Mouse (Mus musculus) kidney, embryonic 16.5 days (tissue): ENCODE measurements around the gene Sh3bp4. TPM values are rescaled to one million over a fixed set of nuclear protein-coding genes. Genes with fewer than 3 reads are reported as not detected.

Source experiments
- ATAC-seq: fragments of 200-750 bp; cut with Nextera tagmentation; 2 replicates; pipeline ENCODE4 v1.8.0; 2017; ENCODE audit warnings: moderate TSS enrichment; ENCODE audit not compliant: low FRiP score, low TSS enrichment
- H3K27ac ChIP-seq: fragments of 300-500 bp; sonication (generic); 2 replicates; pipeline ENCODE4 v1.5.1; 2014; ENCODE audit warnings: low read length
- H3K27me3 ChIP-seq: fragments of 300-500 bp; sonication (generic); 2 replicates; pipeline ENCODE4 v1.6.1; 2014; ENCODE audit warnings: low read length, control low read depth, mixed read lengths; ENCODE audit not compliant: insufficient read depth
- H3K36me3 ChIP-seq: fragments of 300-500 bp; sonication (generic); 2 replicates; pipeline ENCODE4 v1.6.1; 2014; ENCODE audit warnings: low read length, control low read depth, mixed read lengths; ENCODE audit not compliant: insufficient read depth
- H3K4me1 ChIP-seq: fragments of 300-500 bp; sonication (generic); 2 replicates; pipeline ENCODE4 v1.6.1; 2014; ENCODE audit warnings: low read length, control low read depth, mixed read lengths; ENCODE audit not compliant: insufficient read depth
- H3K4me2 ChIP-seq: fragments of 300-500 bp; sonication (generic); replicated peaks from 2 replicates; pipeline ENCODE4 v1.6.1; 2014; ENCODE audit warnings: low read depth, low read length
- H3K4me3 ChIP-seq: fragments of 300-500 bp; sonication (generic); 2 replicates; pipeline ENCODE4 v1.5.1; 2014; ENCODE audit warnings: mild to moderate bottlenecking, low read length
- H3K9ac ChIP-seq: fragments of 300-500 bp; sonication (generic); replicated peaks from 2 replicates; pipeline ENCODE4 v1.6.1; 2014; ENCODE audit warnings: low read length
- H3K9me3 ChIP-seq: fragments of 300-500 bp; sonication (generic); 2 replicates; pipeline ENCODE4 v1.6.1; 2016; ENCODE audit warnings: low read length, control low read depth
- WGBS: fragments of 180-500 bp; shearing (Covaris S2); extraction: QIAGEN DNeasy Blood & Tissue Kit; methylation state at CpG from one replicate; pipeline ENCODE4 v1.1.7; 2014; 5-methylcytosine and 5-hydroxymethylcytosine counted together
- polyA plus RNA-seq: library from polyadenylated mRNA; unstranded; fragments of >200 nt; fragmentation: Nextera tagmentation; extraction: Ambion mirVana; gene quantifications from 2 replicates; pipeline ENCODE4 v1.2.1, GENCODE M21; 2015

Gene Sh3bp4
- polyA plus RNA-seq, 1 experiment from 2014 or later: 29.1 TPM

- Histone ChIP-seq H3K36me3 (no peaks in the 10 kb centered on the region), H3K9ac (no peak overlapping the region; the same call in 1 of the 2 replicates), H3K27me3 (no peaks in the 10 kb centered on the region), H3K9me3 (0 out of 2 replicates have a peak, but pooled peaks cover 2% of the 10 kb centered on the region), H3K27ac (no peak overlapping the region), H3K4me3 (no peak overlapping the region), H3K4me1 (peaks cover 35% of the 10 kb centered on the region), H3K4me2 (no peak overlapping the region)
- WGBS: 68% methylated on average over 5 of the region's 5 CpGs
- ATAC-seq: no peak
These were observed 1.4 kb upstream of the Sh3bp4 start for GRCm38 (mm10) chr1:89068812-89069211.

- Histone ChIP-seq H3K4me1 (peaks cover 43% of the 10 kb centered on the region), H3K27ac (peak overlapping the region; percentile 96), H3K9me3 (0 out of 2 replicates have a peak, but pooled peaks cover 5% of the 10 kb centered on the region), H3K27me3 (no peaks in the 10 kb centered on the region), H3K4me3 (peak overlapping the region; percentile 95), H3K36me3 (no peaks in the 10 kb centered on the region), H3K4me2 (peak overlapping the region; percentile 64), H3K9ac (peak overlapping the region; percentile 72)
- ATAC-seq: peak; percentile 46
- WGBS: 0% methylated on average over 25 of the region's 25 CpGs
These were observed 624 bp upstream of the Sh3bp4 start for GRCm38 (mm10) chr1:89069479-89070102.

GRCm38 (mm10) chr1:89070871-89071361 lies 701 bp downstream of the Sh3bp4 start:
- H3K4me3 ChIP-seq: peak overlapping the region; percentile 95
- WGBS: under 1% methylated on average over 28 of the region's 28 CpGs
- peak overlapping the region; percentile 71 for H3K4me2 ChIP-seq
- no peaks in the 10 kb centered on the region for H3K27me3 ChIP-seq
- no peaks in the 10 kb centered on the region for H3K36me3 ChIP-seq
- H3K9me3 ChIP-seq: 0 out of 2 replicates have a peak, but pooled peaks cover 5% of the 10 kb centered on the region
- ATAC-seq: peak; percentile 20
- H3K4me1 ChIP-seq: peaks cover 47% of the 10 kb centered on the region
- peak overlapping the region; percentile 87 for H3K27ac ChIP-seq
- H3K9ac ChIP-seq: peak overlapping the region; percentile 96

- Histone ChIP-seq H3K9ac (peak overlapping the region; percentile 96), H3K36me3 (no peaks in the 10 kb centered on the region), H3K4me2 (peak overlapping the region; percentile 71), H3K27ac (peak overlapping the region; percentile 87), H3K4me3 (peak overlapping the region; percentile 95), H3K9me3 (0 out of 2 replicates have a peak, but pooled peaks cover 5% of the 10 kb centered on the region), H3K4me1 (peaks cover 47% of the 10 kb centered on the region), H3K27me3 (no peaks in the 10 kb centered on the region)
- no peak for ATAC-seq
- 4% methylated on average over 15 of the region's 15 CpGs for WGBS
These were observed 1.3 kb downstream of the Sh3bp4 start for GRCm38 (mm10) chr1:89071371-89072142.

GRCm38 (mm10) chr1:89072143-89072990 lies 2.2 kb downstream of the Sh3bp4 start:
- Histone ChIP-seq H3K4me2 (peak overlapping the region; percentile 71), H3K4me3 (peak overlapping the region; percentile 95), H3K27ac (peak overlapping the region; percentile 87), H3K27me3 (no peaks in the 10 kb centered on the region), H3K9ac (peak overlapping the region; percentile 96), H3K36me3 (no peaks in the 10 kb centered on the region), H3K9me3 (0 out of 2 replicates have a peak, but pooled peaks cover 5% of the 10 kb centered on the region), H3K4me1 (peaks cover 47% of the 10 kb centered on the region)
- no peak for ATAC-seq
- 15% methylated on average over 14 of the region's 14 CpGs for WGBS

- ATAC-seq: no peak
- Histone ChIP-seq H3K36me3 (no peaks in the 10 kb centered on the region), H3K4me1 (peaks cover 49% of the 10 kb centered on the region), H3K9me3 (0 out of 2 replicates have a peak, but pooled peaks cover 5% of the 10 kb centered on the region), H3K9ac (no peak overlapping the region), H3K4me2 (0 out of 2 replicates have a peak overlapping the region, but pooled peaks have one; percentile 71), H3K4me3 (no peak overlapping the region), H3K27ac (no peak overlapping the region), H3K27me3 (no peaks in the 10 kb centered on the region)
- 88% methylated on average over 5 of the region's 5 CpGs for WGBS
These were observed 3.2 kb downstream of the Sh3bp4 start for GRCm38 (mm10) chr1:89073291-89073846.

GRCm38 (mm10) chr1:89074678-89075077 lies 4.5 kb downstream of the Sh3bp4 start:
- no peak overlapping the region for H3K4me3 ChIP-seq
- H3K4me2 ChIP-seq: no peak overlapping the region
- H3K27me3 ChIP-seq: no peaks in the 10 kb centered on the region
- H3K27ac ChIP-seq: no peak overlapping the region
- ATAC-seq: no peak
- no peaks in the 10 kb centered on the region for H3K36me3 ChIP-seq
- 0 out of 2 replicates have a peak, but pooled peaks cover 5% of the 10 kb centered on the region for H3K9me3 ChIP-seq
- WGBS: 67% methylated on average over 6 of the region's 6 CpGs
- H3K9ac ChIP-seq: no peak overlapping the region
- peaks cover 50% of the 10 kb centered on the region for H3K4me1 ChIP-seq

- Histone ChIP-seq H3K27me3 (no peaks in the 10 kb centered on the region), H3K4me2 (no peak overlapping the region), H3K4me1 (peaks cover 54% of the 10 kb centered on the region), H3K4me3 (no peak overlapping the region), H3K9ac (no peak overlapping the region), H3K36me3 (no peaks in the 10 kb centered on the region), H3K9me3 (0 out of 2 replicates have a peak, but pooled peaks cover 5% of the 10 kb centered on the region), H3K27ac (no peak overlapping the region)
- ATAC-seq: no peak
- WGBS: 70% methylated on average over 8 of the region's 8 CpGs
These were observed 4.9 kb downstream of the Sh3bp4 start for GRCm38 (mm10) chr1:89075120-89075519.

GRCm38 (mm10) chr1:89076777-89077176 lies 6.6 kb downstream of the Sh3bp4 start:
- Histone ChIP-seq H3K4me3 (no peak overlapping the region), H3K36me3 (no peaks in the 10 kb centered on the region), H3K4me2 (no peak overlapping the region), H3K9ac (no peak overlapping the region), H3K9me3 (0 out of 2 replicates have a peak, but pooled peaks cover 5% of the 10 kb centered on the region), H3K27ac (no peak overlapping the region), H3K27me3 (no peaks in the 10 kb centered on the region), H3K4me1 (peaks cover 65% of the 10 kb centered on the region)
- WGBS: 86% methylated on average over 9 of the region's 9 CpGs
- no peak for ATAC-seq
